Mouse (Mus musculus) Patski (cell line): ENCODE results near the gene Hck. TPM values are rescaled to one million over a fixed set of nuclear protein-coding genes. Genes with fewer than 3 reads are reported as not detected.

Experiments
- ATAC-seq: fragments of 100-300 bp; one replicate; pipeline ENCODE4 v1.8.0; 2021
- CTCF ChIA-PET: fragments of 350-600 bp; sonication (Branson Sonifier 250); formaldehyde crosslinking; loops from one replicate; lab custom pipeline; 2022; ENCODE audit warnings: inconsistent platforms; lab: Charles Lee
- POLR2A ChIA-PET: fragments of 350-600 bp; sonication (Branson Sonifier 250); formaldehyde crosslinking; loops from one replicate; lab custom pipeline; 2022; ENCODE audit warnings: antibody characterized with exemption, inconsistent platforms; lab: Charles Lee
- DNase-seq: peaks from one replicate; pipeline ENCODE4 v3.0.0-alpha.2; 2011; ENCODE audit warnings: low read depth, low spot score
- H3K27me3 ChIP-seq: fragments of 371-371 bp; one replicate; pipeline ENCODE4 v1.5.1; 2021
- CTCF ChIP-seq: fragments of 100-300 bp; IDR thresholded peaks from one replicate; pipeline ENCODE4 v1.5.1; 2021
- in situ Hi-C: fragments of 300-500 bp; cut with MboI; formaldehyde crosslinking; loops from 3 replicates; pipeline ENCODE4 v1.11.1; 2018; ENCODE audit warnings: low pct_unique_long_range_greater_than_20kb, mixed read lengths
- polyA plus RNA-seq: library from polyadenylated mRNA; unstranded; gene quantifications from one replicate; pipeline ENCODE4 v1.2.3, GENCODE M21; 2021

Gene Hck
- polyA plus RNA-seq, 1 experiment from 2014 or later: 1.3 TPM

DNA sequence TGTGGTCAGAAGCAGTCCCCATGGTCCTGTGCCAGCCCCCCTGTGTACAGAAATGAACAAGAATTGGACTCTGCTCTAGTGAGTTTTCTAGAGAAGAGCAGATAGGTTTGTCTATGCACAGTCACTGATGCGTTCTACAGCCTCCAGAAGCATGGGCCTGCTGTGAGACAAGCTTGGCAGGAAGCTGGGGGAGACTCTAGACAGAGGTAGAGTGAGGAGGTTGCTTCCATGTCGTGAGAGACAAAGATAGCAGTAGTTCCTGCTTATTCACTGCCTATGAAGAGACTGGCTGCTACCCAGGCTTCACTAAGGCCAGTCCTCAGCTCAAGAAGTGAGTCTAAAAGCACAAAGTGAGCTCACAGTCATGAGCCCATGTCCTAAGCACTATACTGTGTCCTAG, 83.0 kb downstream of the Hck start:
- ATAC-seq: no peak
- ChIA-PET POLR2A (no interaction called here), CTCF (interaction anchor here (1.0 kb wide), 1 partner anchor 14 kb away, joined by 3 read pairs; no protein-coding TSS in a partner anchor)
- in situ Hi-C loops: no loop called here
- no peak for TF ChIP-seq CTCF
- H3K27me3 ChIP-seq: no peaks in the 10 kb centered on the region
- DNase-seq: no peak

DNA sequence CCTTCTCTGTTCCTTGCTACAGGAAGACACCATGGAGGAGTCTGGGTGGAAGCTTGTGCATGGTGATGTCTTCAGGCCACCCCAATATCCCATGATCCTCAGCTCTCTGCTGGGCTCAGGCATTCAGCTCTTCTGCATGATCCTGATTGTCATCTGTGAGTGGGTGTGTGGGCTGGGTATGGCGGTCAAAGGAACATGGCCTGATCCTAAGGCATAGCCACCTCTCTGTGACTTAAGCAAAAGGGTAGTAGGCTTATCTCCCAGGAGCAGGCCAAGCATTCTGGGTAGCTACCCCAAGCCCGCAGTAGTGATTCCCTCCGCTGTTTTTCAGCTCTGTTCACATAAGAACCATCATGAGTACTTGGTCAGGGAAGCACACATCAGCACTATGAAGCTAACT, 86.0 kb downstream of the Hck start:
- CTCF ChIA-PET: interaction anchor here (1.0 to 1.8 kb wide), 4 partner anchors 9 to 12 kb away, joined by 3 to 7 read pairs (median 4); no protein-coding TSS in a partner anchor
- POLR2A ChIA-PET: interaction anchor here (0.7 to 0.9 kb wide), 2 partner anchors 10 to 20 kb away, joined by 3 read pairs; no protein-coding TSS in a partner anchor
- no peak for DNase-seq
- no peaks in the 10 kb centered on the region for H3K27me3 ChIP-seq
- no peak for ATAC-seq
- no peak for TF ChIP-seq CTCF
- in situ Hi-C loops: no loop called here

- no peaks in the 10 kb centered on the region for H3K27me3 ChIP-seq
- in situ Hi-C loops: no loop called here
- DNase-seq (no peak), ATAC-seq (no peak)
- ChIA-PET CTCF (interaction anchor here (1.1 to 1.2 kb wide), 2 partner anchors 12 to 51 kb away, joined by 3 read pairs; no protein-coding TSS in a partner anchor), POLR2A (no interaction called here)
- TF ChIP-seq CTCF: no peak
Measured at GRCm38 (mm10) chr2:153198485-153198884, 90.2 kb downstream of the Hck start.

DNA sequence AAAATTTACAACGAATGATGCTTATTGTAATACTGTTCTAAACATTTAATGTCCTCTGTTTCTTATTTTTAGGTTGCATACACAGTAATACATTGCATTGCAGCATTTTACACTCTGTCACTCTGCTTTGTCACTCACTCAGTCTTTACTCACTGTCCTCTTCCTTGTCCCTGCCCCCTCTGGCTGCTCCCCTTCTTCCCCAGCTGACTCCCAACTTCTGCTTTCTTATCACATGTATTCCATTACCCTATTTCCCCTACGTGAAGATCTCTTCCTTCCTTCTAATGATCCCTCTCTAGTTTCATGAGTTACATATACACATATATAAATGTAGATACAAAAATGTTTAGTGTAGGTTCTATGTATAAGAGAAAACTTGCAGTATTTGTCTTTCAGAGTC, 90.8 kb downstream of the Hck start:
- ChIA-PET POLR2A (no interaction called here), CTCF (no interaction called here)
- in situ Hi-C loops: no loop called here
- TF ChIP-seq CTCF: no peak
- no peak for DNase-seq
- no peaks in the 10 kb centered on the region for H3K27me3 ChIP-seq
- ATAC-seq: no peak

Other genes with a start within 250 kb of the Hck start
- 0.08 TPM for gene Mylk2, start 197.1 kb upstream of the Hck start, polyA plus RNA-seq
- 0.04 TPM for gene Foxs1, start 175.3 kb upstream of the Hck start, polyA plus RNA-seq
- gene Dusp15, start 156.8 kb upstream of the Hck start, polyA plus RNA-seq: 0.36 TPM
- gene Ttll9, start 146.0 kb upstream of the Hck start, polyA plus RNA-seq: 0.45 TPM
- gene Pdrg1, start 93.0 kb upstream of the Hck start, polyA plus RNA-seq: 131 TPM
- not detected for gene Xkr7, start 76.6 kb upstream of the Hck start, polyA plus RNA-seq
- gene Ccm2l, start 42.5 kb upstream of the Hck start, polyA plus RNA-seq: not detected
- 95.3 TPM for gene Tm9sf4, start 52.8 kb downstream of the Hck start, polyA plus RNA-seq
- gene Tspyl3, start 117.0 kb downstream of the Hck start, polyA plus RNA-seq: 0.06 TPM
- 10.0 TPM for gene Plagl2, start 133.0 kb downstream of the Hck start, polyA plus RNA-seq
- gene Pofut1, start 133.1 kb downstream of the Hck start, polyA plus RNA-seq: 16.9 TPM
- 40.1 TPM for gene Kif3b, start 182.9 kb downstream of the Hck start, polyA plus RNA-seq
- gene Asxl1, start 237.4 kb downstream of the Hck start, polyA plus RNA-seq: 35.9 TPM